In the genomic region with DNA sequence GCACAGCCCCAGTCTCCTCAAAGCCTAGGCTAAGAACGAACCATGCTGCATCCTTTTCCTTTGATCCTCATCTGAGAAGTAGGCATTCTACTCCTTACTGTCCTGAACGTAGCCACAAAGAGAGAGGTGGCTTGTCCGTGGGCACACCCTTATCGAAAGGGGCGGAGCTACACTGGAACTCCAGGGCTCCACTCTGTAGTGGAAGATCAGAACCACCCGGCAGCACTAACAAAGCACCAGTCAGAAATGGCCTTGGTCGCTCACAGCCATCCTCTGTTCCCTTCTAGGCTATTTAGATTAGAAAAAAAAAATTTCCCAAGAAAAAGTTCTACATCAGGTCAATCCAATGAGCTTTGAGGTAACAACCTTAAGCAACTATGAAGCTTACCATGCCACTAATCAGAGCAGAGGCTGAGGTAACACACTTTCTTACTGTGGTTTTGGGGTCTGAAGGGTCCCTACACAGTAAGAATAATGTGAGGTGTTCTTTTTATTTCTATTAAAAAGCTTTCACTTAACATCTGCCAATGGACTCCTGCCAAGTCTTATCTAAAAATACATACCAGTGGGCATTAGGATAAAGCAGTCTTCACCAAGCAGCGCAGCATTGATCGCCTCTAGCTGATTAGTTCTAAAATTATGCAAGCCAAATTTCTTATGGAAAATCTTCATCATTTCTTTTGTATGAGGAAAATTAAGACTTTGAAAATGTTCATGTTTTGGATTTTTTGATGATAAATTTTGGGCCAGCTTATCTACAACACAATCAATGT, we compare ENCODE assay signal across 14 mouse cellular contexts. TPM values are rescaled to one million over a fixed set of nuclear protein-coding genes. Genes with fewer than 3 reads are reported as not detected.
DNase-seq lines count a peak whose midpoint lies in the region; ATAC-seq and TF ChIP-seq lines count a peak whose summit lies in the region.
"Had no signal": no experiment of that assay in that cellular context is flagged by ENCODE, and none has a peak within 500 bp of the region (broad histone marks: within the 10 kb centered on the region; RNA-seq: fewer than 3 reads in every experiment).

No protein-coding gene starts in this region.

- no peak for TF ChIP-seq CTCF in gastrocnemius, adult 2 months (IDR thresholded peaks at IDR 0.05)

- H3K4me3 ChIP-seq in lung, embryonic 15.5 days = no peak overlapping the region
- no peak overlapping the region for H3K4me3 ChIP-seq in liver, embryonic 15.5 days (replicated peaks)
- H3K4me3 ChIP-seq in gastrocnemius, adult 2 months = no peak overlapping the region
- no peak overlapping the region for H3K4me3 ChIP-seq in kidney, embryonic 16.5 days (ENCODE audit: low read length)
- H3K4me3 ChIP-seq: hindbrain, embryonic 13.5 days; midbrain, embryonic 13.5 days; neural tube, embryonic 13.5 days had no signal

- intact Hi-C loops in gastrocnemius, adult 2 months (cut with DNase I) = no loop called here

- no peak overlapping the region for H3K9ac ChIP-seq in lung, embryonic 15.5 days
- H3K9ac ChIP-seq in liver, embryonic 15.5 days = no peak overlapping the region
- H3K9ac ChIP-seq in kidney, embryonic 16.5 days (replicated peaks; ENCODE audit: low read length) = no peak overlapping the region
- H3K9ac ChIP-seq: hindbrain, embryonic 13.5 days; midbrain, embryonic 13.5 days; neural tube, embryonic 13.5 days had no signal

- H3K27me3 ChIP-seq in lung, embryonic 15.5 days = no peaks in the 10 kb centered on the region
- no peaks in the 10 kb centered on the region for H3K27me3 ChIP-seq in liver, embryonic 15.5 days
- H3K27me3 ChIP-seq in kidney, embryonic 16.5 days (ENCODE audit: insufficient read depth, low read length) = no peaks in the 10 kb centered on the region
- H3K27me3 ChIP-seq: hindbrain, embryonic 13.5 days; midbrain, embryonic 13.5 days; neural tube, embryonic 13.5 days had no signal

- DNase-seq in lung, postnatal 14 days = no peak
- DNase-seq in adrenal gland, postnatal 14 days = peak; percentile 42
- peak; percentile 61 for DNase-seq in testis, postnatal 10 days (ENCODE audit: low spot score)
- DNase-seq in gastrocnemius, adult 2 months = no peak
- DNase-seq: gastrocnemius, postnatal 25 days; right cerebral cortex, postnatal 25 days; thymus, adult 2 months had no signal

- no peak overlapping the region for H3K4me2 ChIP-seq in lung, embryonic 15.5 days
- H3K4me2 ChIP-seq in liver, embryonic 15.5 days = no peak overlapping the region
- no peak overlapping the region for H3K4me2 ChIP-seq in kidney, embryonic 16.5 days (replicated peaks; ENCODE audit: low read depth, low read length)
- H3K4me2 ChIP-seq: hindbrain, embryonic 13.5 days; midbrain, embryonic 13.5 days; neural tube, embryonic 13.5 days had no signal

- H3K36me3 ChIP-seq in lung, embryonic 15.5 days = peaks cover 41% of the 10 kb centered on the region
- H3K36me3 ChIP-seq in liver, embryonic 15.5 days (replicated peaks) = peaks cover 82% of the 10 kb centered on the region
- peaks cover 18% of the 10 kb centered on the region for H3K36me3 ChIP-seq in kidney, embryonic 16.5 days (ENCODE audit: insufficient read depth, low read length)

- peaks cover 24% of the 10 kb centered on the region for H3K4me1 ChIP-seq in lung, embryonic 15.5 days
- H3K4me1 ChIP-seq in liver, embryonic 15.5 days (replicated peaks) = peaks cover 28% of the 10 kb centered on the region
- no peaks in the 10 kb centered on the region for H3K4me1 ChIP-seq in kidney, embryonic 16.5 days (ENCODE audit: insufficient read depth, low read length)
- H3K4me1 ChIP-seq: hindbrain, embryonic 13.5 days; midbrain, embryonic 13.5 days; neural tube, embryonic 13.5 days had no signal

- peak; percentile 39; the same call in 1 of the 2 replicates for ATAC-seq in lung, embryonic 15.5 days (ENCODE audit: borderline replicate concordance, extremely low read depth, low FRiP score, low TSS enrichment)
- peak; percentile 69 for ATAC-seq in liver, embryonic 15.5 days (ENCODE audit: insufficient read depth)
- ATAC-seq in kidney, embryonic 16.5 days (ENCODE audit: low FRiP score, low TSS enrichment) = no peak
- ATAC-seq: midbrain, embryonic 13.5 days had no signal

- H3K27ac ChIP-seq in lung, embryonic 15.5 days = peak overlapping the region; percentile 50
- peak overlapping the region; percentile 45 for H3K27ac ChIP-seq in liver, embryonic 15.5 days (replicated peaks)
- no peak overlapping the region for H3K27ac ChIP-seq in gastrocnemius, adult 2 months
- H3K27ac ChIP-seq in kidney, embryonic 16.5 days (ENCODE audit: low read length) = no peak overlapping the region
- H3K27ac ChIP-seq: hindbrain, embryonic 13.5 days; kidney, postnatal 0 days; midbrain, embryonic 13.5 days; neural tube, embryonic 13.5 days had no signal

- no peaks in the 10 kb centered on the region for H3K9me3 ChIP-seq in lung, embryonic 15.5 days
- H3K9me3 ChIP-seq in liver, embryonic 15.5 days (replicated peaks) = no peaks in the 10 kb centered on the region
- no peaks in the 10 kb centered on the region for H3K9me3 ChIP-seq in kidney, embryonic 16.5 days (ENCODE audit: low read length)
- H3K9me3 ChIP-seq: hindbrain, embryonic 13.5 days; midbrain, embryonic 13.5 days; neural tube, embryonic 13.5 days had no signal

- WGBS in lung, embryonic 15.5 days = 60% methylated on average over 9 of the region's 9 CpGs
- WGBS in liver, embryonic 15.5 days (ENCODE audit: insufficient replicate concordance) = 46% methylated on average over 9 of the region's 9 CpGs
- WGBS in kidney, embryonic 16.5 days = 89% methylated on average over 9 of the region's 9 CpGs

RNA-seq across cellular contexts. Expression of a gene that starts 35.5 kb away (rescaled TPM):
- 28.0 and 29.6 TPM in 2 replicates for polyA plus RNA-seq in lung, embryonic 15.5 days (2015; fragmentation: Nextera tagmentation; extraction: Ambion mirVana)
- 6.0 and 6.4 TPM in 2 replicates for total RNA-seq in adrenal gland, postnatal 14 days (2021)
- polyA plus RNA-seq in liver, embryonic 15.5 days (2015; fragmentation: Nextera tagmentation; extraction: Ambion mirVana) = 25.5 and 27.4 TPM in 2 replicates
- 1 to 10 TPM; 1.0 TPM for total RNA-seq in gastrocnemius, adult 2 months (2021)
- polyA plus RNA-seq in kidney, embryonic 16.5 days (2015; fragmentation: Nextera tagmentation; extraction: Ambion mirVana) = 21.7 and 25.2 TPM in 2 replicates

Comparison
In these comparisons a context has a peak if more than half of its experiments do, and no peak if none do; other contexts are left out.
1. H3K27ac ChIP-seq: peak in lung, embryonic 15.5 days (single experiment) and liver, embryonic 15.5 days (single experiment); none in gastrocnemius, adult 2 months (single experiment) and kidney, embryonic 16.5 days (single experiment).
2. DNase-seq: peak in adrenal gland, postnatal 14 days (single experiment) and testis, postnatal 10 days (single experiment); none in lung, postnatal 14 days (single experiment) and gastrocnemius, adult 2 months (single experiment).